Mouse (Mus musculus) thymus, postnatal 10 days (tissue): ENCODE results near the gene Krtap19-9b.

ENCODE experiments used
- DNase-seq, 2 experiments: peaks; one replicate each; pipeline ENCODE4 v3.0.0; 2021; ENCODE audit warnings: low spot score in 2 of 2

Gene Krtap19-9b

DNA sequence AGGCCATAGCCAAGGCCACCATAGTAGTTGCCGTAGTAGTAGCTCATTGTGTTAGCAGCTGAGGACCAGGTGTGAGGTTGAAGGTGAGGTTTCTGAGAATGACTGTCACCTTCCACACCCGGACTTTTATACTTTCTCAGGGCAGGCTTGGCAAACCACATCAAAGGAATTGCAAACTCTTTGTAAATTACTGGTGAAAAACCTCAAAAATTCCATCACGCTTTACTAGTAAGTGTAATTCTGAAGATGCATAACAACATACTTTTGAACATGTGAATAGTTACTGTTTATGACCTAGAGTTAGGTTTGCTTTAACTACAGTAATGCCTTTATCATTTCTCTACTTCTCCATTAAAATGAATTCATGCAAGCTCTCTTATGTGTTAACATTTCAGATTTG lies at the start of gene Krtap19-9b:
Krtap19-9b (minus strand) TSS at position 101 of the 400 bp plus-strand sequence.
- no peak for DNase-seq

DNA sequence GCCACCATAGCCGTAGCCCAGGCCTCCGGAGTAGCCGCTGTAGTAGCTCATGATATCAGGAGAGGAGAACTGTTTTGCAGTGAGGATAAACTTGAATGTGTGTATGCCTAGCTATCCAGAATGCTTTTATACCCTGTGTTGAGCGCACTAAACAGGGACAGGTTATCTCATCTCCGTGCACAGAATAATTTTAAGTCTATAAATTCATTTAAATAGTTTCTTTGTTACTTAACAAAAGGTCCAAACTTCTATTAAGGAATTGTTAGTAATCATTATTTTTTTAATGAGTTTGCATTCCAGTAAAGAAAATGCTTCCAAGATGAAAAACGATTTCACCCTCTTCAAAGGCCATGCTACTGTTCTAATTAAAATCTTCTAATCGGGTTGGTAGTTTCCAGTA lies 30.7 kb upstream of the Krtap19-9b start, which contains the start of gene Krtap16-3:
Krtap16-3 (minus strand) TSS at position 101 of the 400 bp plus-strand sequence.
- DNase-seq, result no peak

DNA sequence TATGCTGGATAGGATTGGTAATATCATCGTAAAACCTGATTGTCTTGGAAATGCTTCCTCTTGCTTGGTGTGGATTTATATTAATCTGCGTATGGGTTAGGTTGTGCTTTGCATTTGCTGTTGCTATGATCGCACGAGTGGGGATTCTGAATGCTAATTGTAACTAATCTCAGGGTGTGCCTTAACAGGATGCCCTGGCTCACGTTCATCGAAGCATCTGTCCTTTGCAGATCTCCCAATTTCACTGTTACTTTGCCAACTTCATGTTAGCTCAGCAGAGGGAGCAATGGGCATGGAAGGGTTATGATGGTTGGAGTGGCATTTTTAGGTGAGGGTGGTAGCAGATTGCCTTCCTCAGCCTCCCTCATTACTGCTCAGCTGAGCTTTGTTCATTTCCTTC lies 9.0 kb upstream of the Krtap19-9b start:
- DNase-seq, result no peak

DNA sequence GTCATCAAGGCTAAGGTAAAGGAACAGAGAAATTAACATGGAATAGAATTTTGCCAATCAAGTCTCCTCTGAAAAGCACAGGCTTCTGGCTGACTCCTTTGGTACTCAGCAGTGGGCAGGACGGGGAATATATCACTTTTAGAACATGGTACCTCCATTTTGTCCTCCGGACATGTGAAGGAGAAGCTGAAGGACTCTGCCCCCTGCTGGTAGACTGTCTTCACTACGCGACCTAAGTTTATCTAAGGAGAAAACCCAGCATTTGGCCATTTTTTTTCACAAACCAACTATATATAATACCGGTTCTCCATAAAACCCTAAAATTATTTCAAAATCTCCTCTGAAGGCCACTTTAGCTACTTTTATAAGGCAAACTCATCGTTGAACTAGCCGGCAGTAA lies 6.2 kb upstream of the Krtap19-9b start:
- peak in 1 of 2 experiments; percentile 4 for DNase-seq

DNA sequence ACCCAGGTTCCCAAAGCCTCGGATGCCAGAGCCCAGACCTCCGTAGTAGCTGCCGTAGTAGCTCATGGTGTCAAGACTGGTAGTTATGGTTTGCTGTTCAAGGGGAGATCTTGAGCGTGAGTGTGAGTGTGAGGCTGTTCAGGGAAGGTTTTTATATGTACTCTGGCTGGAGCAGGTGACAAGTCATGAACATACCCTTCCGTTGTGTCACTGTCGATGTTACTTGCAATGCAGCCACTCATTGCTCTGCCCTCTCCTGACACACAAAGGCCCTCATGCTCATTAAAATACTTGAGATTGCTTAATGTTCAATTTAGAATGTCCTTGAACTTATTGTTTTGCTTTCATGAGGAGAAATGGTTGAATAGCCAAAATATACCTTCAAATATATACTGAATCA lies 35.7 kb downstream of the Krtap19-9b start, which contains the start of gene Krtap19-5:
Krtap19-5 (minus strand) TSS at position 101 of the 400 bp plus-strand sequence.
- DNase-seq, result no peak

DNA sequence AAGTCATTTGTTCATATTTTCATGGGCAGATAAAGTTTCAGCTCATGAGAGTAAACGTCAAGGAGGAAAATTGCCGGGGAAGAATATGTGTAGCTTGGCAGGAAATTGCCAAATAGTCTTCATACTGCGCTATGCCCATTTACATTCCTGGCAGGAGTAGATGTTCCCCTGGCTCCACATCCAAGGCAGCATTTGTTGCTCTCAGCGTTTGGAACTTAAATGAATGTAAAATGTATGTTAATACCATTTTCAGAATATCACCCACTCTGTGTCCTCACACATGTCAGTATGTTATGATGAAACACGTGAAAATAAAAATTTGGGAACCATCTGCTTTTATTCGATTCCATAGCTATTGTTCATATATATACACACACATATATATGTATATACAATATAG lies 45.2 kb downstream of the Krtap19-9b start:
- DNase-seq, result no peak

DNA sequence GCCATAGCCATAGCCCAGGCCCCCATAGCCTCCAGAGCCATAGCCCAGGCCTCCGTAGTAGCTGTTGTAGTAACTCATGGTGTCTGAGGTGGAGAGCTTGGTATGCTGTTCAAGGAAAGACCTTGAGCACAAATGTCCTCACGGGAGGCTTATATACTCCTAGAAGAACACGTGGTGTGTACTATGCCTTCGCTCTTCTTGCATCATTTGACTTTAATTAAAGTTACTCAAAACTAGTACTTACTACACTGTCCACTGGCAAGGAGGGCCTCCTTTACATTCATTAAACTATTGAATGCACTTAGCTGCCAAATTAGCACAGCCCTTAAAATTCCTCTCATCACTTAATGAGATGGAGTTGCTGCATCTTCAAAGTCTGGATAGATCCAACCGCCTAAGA lies 47.1 kb downstream of the Krtap19-9b start, which contains the start of gene Krtap19-4:
Krtap19-4 (minus strand) TSS at position 101 of the 400 bp plus-strand sequence.
- DNase-seq, result no peak
